Mouse (Mus musculus) CH12F3 (cell line): ENCODE results near the gene Amotl2.

Experiments
- in situ Hi-C: fragments of 300-500 bp; cut with MboI; formaldehyde crosslinking; loops from 2 replicates; pipeline ENCODE4 v1.14.3; 2020; ENCODE audit warnings: low sequenced_read_pairs

Gene Amotl2

GRCm38 (mm10) chr9:102718676-102719075 is 2.2 kb downstream of the Amotl2 start:
- in situ Hi-C loops, result no loop called here

- in situ Hi-C loops, result no loop called here
Measured at GRCm38 (mm10) chr9:102719085-102719484, 2.6 kb downstream of the Amotl2 start.

DNA sequence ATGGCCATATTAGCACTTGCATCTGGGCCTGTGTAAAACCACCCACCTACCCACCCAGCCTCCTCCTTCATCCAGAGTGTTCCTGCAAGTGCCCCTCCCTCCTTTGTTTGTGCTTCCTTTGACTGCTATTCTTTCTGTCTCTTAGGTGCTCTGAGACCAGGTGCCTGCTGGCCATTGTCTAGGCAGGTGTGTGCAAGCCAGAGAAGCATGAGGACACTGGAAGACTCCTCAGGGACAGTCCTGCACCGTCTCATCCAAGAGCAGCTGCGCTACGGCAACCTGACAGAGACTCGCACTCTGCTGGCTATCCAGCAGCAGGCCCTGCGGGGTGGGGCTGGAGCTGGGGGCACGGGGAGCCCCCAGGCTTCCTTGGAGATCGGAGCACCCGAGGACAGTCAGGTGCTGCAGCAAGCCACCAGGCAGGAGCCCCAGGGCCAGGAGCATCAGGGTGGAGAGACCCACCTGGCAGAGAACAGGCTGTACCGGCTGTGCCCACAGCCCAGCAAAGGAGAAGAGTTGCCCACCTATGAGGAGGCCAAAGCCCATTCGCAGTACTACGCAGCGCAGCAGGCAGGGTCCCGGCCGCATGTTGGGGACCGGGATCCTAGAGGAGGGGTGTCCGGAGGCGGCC is 3.6 kb downstream of the Amotl2 start:
- in situ Hi-C loops, result no loop called here

GRCm38 (mm10) chr9:102720567-102721167 is 4.2 kb downstream of the Amotl2 start:
- in situ Hi-C loops, result no loop called here

GRCm38 (mm10) chr9:102721406-102721978 is 5.0 kb downstream of the Amotl2 start:
- in situ Hi-C loops, result no loop called here

GRCm38 (mm10) chr9:102722071-102722561 is 5.6 kb downstream of the Amotl2 start:
- in situ Hi-C loops, result no loop called here

DNA sequence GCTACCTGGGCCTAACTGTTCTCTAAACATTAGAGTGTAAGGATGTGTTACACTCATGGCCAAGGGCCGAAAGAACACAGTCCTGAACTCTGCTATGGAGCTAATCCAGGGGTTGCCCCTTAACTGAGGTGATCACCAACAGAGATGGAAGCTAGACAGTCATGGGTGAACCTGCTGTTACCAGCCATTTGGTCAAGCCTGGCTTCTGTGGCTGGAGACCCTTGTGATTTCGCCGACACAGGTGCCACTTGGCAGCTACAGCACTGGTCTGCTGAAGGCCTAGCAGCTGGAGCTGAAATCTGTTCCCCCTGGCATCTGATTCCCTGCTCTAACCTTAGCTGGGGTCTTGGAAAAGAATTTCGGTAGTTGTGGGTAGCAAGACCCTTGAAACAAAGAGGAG is 6.3 kb downstream of the Amotl2 start:
- in situ Hi-C loops, result no loop called here

- in situ Hi-C loops, result no loop called here
Measured at GRCm38 (mm10) chr9:102723241-102723709, 6.8 kb downstream of the Amotl2 start.

- in situ Hi-C loops, result no loop called here
Measured at GRCm38 (mm10) chr9:102723990-102724461, 7.6 kb downstream of the Amotl2 start.

GRCm38 (mm10) chr9:102724942-102725341 is 8.5 kb downstream of the Amotl2 start:
- in situ Hi-C loops, result no loop called here

DNA sequence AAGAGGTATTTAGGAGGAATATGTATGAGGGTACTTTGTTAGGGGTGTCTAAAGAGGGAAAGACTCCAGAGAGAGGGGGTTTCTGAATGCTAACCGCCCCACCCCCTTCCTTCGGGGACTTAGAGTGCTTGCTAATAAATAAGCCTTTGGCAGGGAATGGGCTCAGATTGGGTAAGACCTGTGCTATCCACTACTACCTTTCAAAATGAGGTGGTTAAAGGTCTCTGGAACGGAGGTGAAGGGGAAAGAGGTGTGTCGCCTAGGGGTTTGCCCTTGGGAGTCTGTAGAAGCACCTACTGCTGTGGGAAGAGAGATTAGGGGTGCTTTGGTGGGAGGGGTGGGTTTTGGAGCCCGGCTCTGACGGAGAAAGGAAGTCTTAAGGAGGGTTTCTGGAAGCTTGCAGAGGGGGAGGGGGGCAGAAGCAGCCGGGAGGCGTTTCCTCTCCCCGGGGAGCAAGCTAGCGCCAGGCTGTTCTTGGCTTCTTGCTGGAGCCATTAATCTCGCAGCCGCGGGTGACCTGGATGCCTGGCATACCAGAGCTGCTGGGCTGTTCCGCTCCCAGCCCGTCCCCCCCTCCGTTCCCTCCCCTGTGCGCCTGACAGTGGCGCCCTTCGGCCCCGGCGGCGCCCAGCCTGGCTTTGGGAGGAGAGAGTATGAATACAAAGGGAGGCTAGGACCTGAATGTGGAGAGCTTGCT is 9.6 kb downstream of the Amotl2 start:
- in situ Hi-C loops, result no loop called here

- in situ Hi-C loops, result no loop called here
Measured at GRCm38 (mm10) chr9:102726811-102727210, 10.3 kb downstream of the Amotl2 start.

GRCm38 (mm10) chr9:102727662-102728468 is 11.4 kb downstream of the Amotl2 start:
- in situ Hi-C loops, result no loop called here

- in situ Hi-C loops, result no loop called here
Measured at GRCm38 (mm10) chr9:102728469-102728747, 11.9 kb downstream of the Amotl2 start.

DNA sequence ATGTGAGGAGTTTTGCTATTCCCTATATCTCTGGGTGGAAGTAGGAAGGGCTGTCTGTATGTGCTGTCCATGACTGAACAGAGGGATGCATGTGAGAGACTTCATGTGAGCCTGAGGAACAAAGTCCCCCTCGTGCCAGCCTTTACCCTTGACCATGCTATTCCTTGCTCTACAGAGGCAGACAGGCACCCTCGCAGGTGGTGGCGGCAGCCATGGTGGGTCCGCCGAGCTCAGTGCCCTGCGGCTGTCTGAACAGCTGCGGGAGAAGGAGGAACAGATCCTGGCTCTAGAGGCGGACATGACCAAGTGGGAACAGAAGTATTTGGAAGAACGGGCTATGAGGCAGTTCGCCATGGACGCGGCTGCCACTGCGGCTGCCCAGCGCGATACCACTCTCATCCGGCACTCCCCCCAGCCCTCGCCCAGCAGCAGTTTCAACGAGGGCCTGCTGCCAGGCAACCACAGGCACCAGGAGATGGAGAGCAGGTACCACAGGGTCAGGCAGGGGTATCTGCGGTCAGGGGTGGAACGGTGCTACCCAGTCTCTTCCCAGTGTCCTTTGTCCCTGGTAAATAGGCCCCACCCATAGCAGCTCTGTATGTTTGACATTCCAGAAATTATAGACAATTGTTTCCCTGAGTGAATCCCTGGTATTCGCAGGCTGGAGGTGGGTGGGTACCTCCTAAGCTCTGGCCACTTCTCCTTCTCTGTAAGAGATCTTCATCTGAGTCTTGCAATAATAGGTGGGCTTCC is 12.8 kb downstream of the Amotl2 start:
- in situ Hi-C loops, result no loop called here

GRCm38 (mm10) chr9:102729876-102730413 is 13.5 kb downstream of the Amotl2 start:
- in situ Hi-C loops, result no loop called here

DNA sequence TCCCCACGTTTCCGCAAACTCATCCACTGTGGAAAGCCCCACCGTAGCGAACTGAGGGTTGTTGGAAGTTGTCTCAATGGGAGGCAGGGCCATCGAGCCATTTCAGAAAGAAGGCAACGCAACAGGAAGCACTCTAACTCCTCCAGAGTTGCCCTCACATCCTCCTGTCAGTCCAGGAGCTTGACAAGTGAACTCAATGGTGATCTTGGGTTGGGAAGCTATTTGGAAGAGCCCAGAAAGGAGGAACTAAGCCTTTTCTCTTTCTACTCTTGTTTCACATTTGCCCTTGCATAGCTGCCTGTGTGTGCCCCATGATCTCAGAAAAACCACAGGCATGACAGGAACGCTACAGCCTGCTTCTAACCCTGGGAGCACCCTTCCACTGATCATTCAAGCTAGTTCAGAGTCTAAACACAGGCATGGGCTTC is 14.6 kb downstream of the Amotl2 start:
- in situ Hi-C loops, result no loop called here

GRCm38 (mm10) chr9:102731574-102732175 is 15.2 kb downstream of the Amotl2 start:
- in situ Hi-C loops, result no loop called here

- in situ Hi-C loops, result no loop called here
Measured at GRCm38 (mm10) chr9:102732326-102732865, 15.9 kb downstream of the Amotl2 start.
